Mouse (Mus musculus): ENCODE data around the gene Slc38a9.

GRCm38 (mm10) chr13:112786942-112787533 is 126.5 kb downstream of the Slc38a9 start:
- no peak for TF ChIP-seq POLR2A (IDR thresholded peaks at IDR 0.05; ENCODE audit: insufficient read depth, low read depth, low read length)
- TF ChIP-seq CTCF (IDR thresholded peaks at IDR 0.05; ENCODE audit: insufficient read depth, low read depth, low read length), result no peak

All from olfactory bulb, adult 2 months (tissue).